Mouse (Mus musculus) CH12.LX (cell line): ENCODE data around the gene Ube2b. TPM values are rescaled to one million over a fixed set of nuclear protein-coding genes. Genes with fewer than 3 reads are reported as not detected.

Source experiments
- DNase-seq: peaks from one replicate; pipeline ENCODE4 v3.0.0-alpha.2; 2013; ENCODE audit errors: extremely low read depth
- H3K27ac ChIP-seq: 2 replicates; pipeline ENCODE4 v1.5.1; 2012; ENCODE audit warnings: low read depth, mild to moderate bottlenecking, control low read depth, moderate library complexity; ENCODE audit not compliant: insufficient read depth
- H3K27me3 ChIP-seq: replicated peaks from 2 replicates; pipeline ENCODE3; 2012; ENCODE audit warnings: inconsistent platforms
- H3K36me3 ChIP-seq, 2 experiments: replicated peaks in 1 of 2; 2 replicates each; pipeline versions ENCODE3 to v1.6.1; 2012; ENCODE audit warnings: inconsistent platforms in 1 of 2, low read length in 1 of 2, mild to moderate bottlenecking in 1 of 2, mixed read lengths in 1 of 2, moderate library complexity in 1 of 2; ENCODE audit not compliant: control insufficient read depth in 1 of 2, insufficient read depth in 1 of 2
- H3K4me1 ChIP-seq, 2 experiments: 2 replicates each; pipeline ENCODE4 v1.6.1; 2012; ENCODE audit warnings: inconsistent platforms in 1 of 2, moderate library complexity in 1 of 2; ENCODE audit not compliant: insufficient read depth in 2 of 2, control insufficient read depth in 1 of 2
- H3K4me2 ChIP-seq: 2 replicates; pipeline ENCODE4 v1.6.1; 2012; ENCODE audit warnings: low read depth, mild to moderate bottlenecking, control low read depth; ENCODE audit not compliant: poor library complexity, insufficient read depth, severe bottlenecking
- H3K4me3 ChIP-seq, 3 experiments: fragments of 150-350 bp in 1 of 3; sonication (generic) in 1 of 3; replicated peaks in 1 of 3; 2 replicates each; pipeline versions ENCODE3 to v1.5.1; 2011 to 2012; ENCODE audit warnings: low read depth in 2 of 3, low read length in 2 of 3, mild to moderate bottlenecking in 2 of 3, moderate library complexity in 2 of 3, control low read depth in 1 of 3, improper control_type of control experiment in 1 of 3, inconsistent platforms in 1 of 3, mixed read lengths in 1 of 3; ENCODE audit not compliant: poor library complexity in 1 of 3
- H3K79me2 ChIP-seq: replicated peaks from 2 replicates; pipeline ENCODE4 v1.6.1; 2012; ENCODE audit warnings: mild to moderate bottlenecking, moderate library complexity; ENCODE audit not compliant: control insufficient read depth, poor library complexity, insufficient read depth, severe bottlenecking; ENCODE audit errors: extremely low read depth
- H3K9ac ChIP-seq: 2 replicates; pipeline ENCODE4 v1.6.1; 2012; ENCODE audit warnings: low read depth, mild to moderate bottlenecking, control low read depth, moderate library complexity; ENCODE audit not compliant: insufficient read depth
- H3K9me3 ChIP-seq: replicated peaks from 2 replicates; pipeline ENCODE3; 2012; ENCODE audit warnings: low read length, inconsistent platforms, mixed read lengths
- BHLHE40 ChIP-seq: IDR thresholded peaks from 2 replicates; pipeline ENCODE4 v1.6.1; 2011; ENCODE audit warnings: mild to moderate bottlenecking, low read depth, low read length, improper control_type of control experiment
- CHD1 ChIP-seq: IDR thresholded peaks from 2 replicates; pipeline ENCODE4 v1.6.1; 2012; ENCODE audit warnings: low read depth, low read length, improper control_type of control experiment, inconsistent platforms
- CHD2 ChIP-seq: IDR thresholded peaks from 2 replicates; pipeline ENCODE4 v1.6.1; 2011; ENCODE audit warnings: low read length, improper control_type of control experiment
- CTCF ChIP-seq, 2 experiments: IDR thresholded peaks in 1 of 2; conservative IDR thresholded peaks in 1 of 2; 2 replicates each; pipeline ENCODE4 v1.5.1; 2011 to 2012; ENCODE audit warnings: low read depth in 2 of 2, low read length in 2 of 2, improper control_type of control experiment in 1 of 2, inconsistent platforms in 1 of 2, mild to moderate bottlenecking in 1 of 2, moderate library complexity in 1 of 2
- E2F4 ChIP-seq: IDR thresholded peaks from 2 replicates; pipeline ENCODE4 v1.6.1; 2011; ENCODE audit warnings: low read depth, low read length, improper control_type of control experiment; ENCODE audit not compliant: insufficient replicate concordance
- ELF1 ChIP-seq: IDR thresholded peaks from 2 replicates; pipeline ENCODE4 v1.6.1; 2014; ENCODE audit warnings: low read depth, mild to moderate bottlenecking, inconsistent platforms, low read length, improper control_type of control experiment
- EP300 ChIP-seq: IDR thresholded peaks from 2 replicates; pipeline ENCODE4 v1.6.1; 2011; ENCODE audit warnings: low read length, improper control_type of control experiment
- ETS1 ChIP-seq: conservative IDR thresholded peaks from 2 replicates; pipeline ENCODE4 v1.6.1; 2012; ENCODE audit warnings: low read depth, mild to moderate bottlenecking, inconsistent platforms, low read length, improper control_type of control experiment, moderate library complexity
- GABPA ChIP-seq: IDR thresholded peaks from 2 replicates; pipeline ENCODE4 v1.6.1; 2012; ENCODE audit warnings: low read depth, low read length, improper control_type of control experiment, inconsistent platforms; ENCODE audit not compliant: insufficient replicate concordance
- HCFC1 ChIP-seq: IDR thresholded peaks from 2 replicates; pipeline ENCODE4 v1.6.1; 2012; ENCODE audit warnings: low read depth, mild to moderate bottlenecking, inconsistent platforms, low read length, improper control_type of control experiment
- IRF4 ChIP-seq: IDR thresholded peaks from 2 replicates; pipeline ENCODE4 v1.6.1; 2014; ENCODE audit warnings: low read depth, mild to moderate bottlenecking, inconsistent platforms, low read length, improper control_type of control experiment
- JUN ChIP-seq: IDR thresholded peaks from 2 replicates; pipeline ENCODE4 v1.6.1; 2011; ENCODE audit warnings: low read depth, mild to moderate bottlenecking, low read length, improper control_type of control experiment, moderate library complexity; ENCODE audit not compliant: insufficient read depth
- JUND ChIP-seq: conservative IDR thresholded peaks from 2 replicates; pipeline ENCODE4 v1.6.1; 2011; ENCODE audit warnings: low read depth, low read length, improper control_type of control experiment
- KAT2A ChIP-seq: IDR thresholded peaks from 2 replicates; pipeline ENCODE4 v1.6.1; 2012; ENCODE audit warnings: low read length, improper control_type of control experiment, inconsistent platforms; ENCODE audit not compliant: insufficient replicate concordance
- MAFK ChIP-seq: IDR thresholded peaks from 2 replicates; pipeline ENCODE4 v1.6.1; 2011; ENCODE audit warnings: low read length, improper control_type of control experiment; ENCODE audit not compliant: insufficient replicate concordance
- MAX ChIP-seq: IDR thresholded peaks from 2 replicates; pipeline ENCODE4 v1.6.1; 2011; ENCODE audit warnings: low read length, improper control_type of control experiment
- MAZ ChIP-seq: IDR thresholded peaks from 2 replicates; pipeline ENCODE4 v1.6.1; 2012; ENCODE audit warnings: low read depth, mild to moderate bottlenecking, inconsistent platforms, low read length, improper control_type of control experiment, moderate library complexity
- MEF2A ChIP-seq: IDR thresholded peaks from 2 replicates; pipeline ENCODE4 v1.6.1; 2014; ENCODE audit warnings: low read depth, mild to moderate bottlenecking, inconsistent platforms, low read length, improper control_type of control experiment, borderline replicate concordance
- MXI1 ChIP-seq: IDR thresholded peaks from 2 replicates; pipeline ENCODE4 v1.6.1; 2011; ENCODE audit warnings: mild to moderate bottlenecking, low read depth, low read length, improper control_type of control experiment
- MYC ChIP-seq: IDR thresholded peaks from 2 replicates; pipeline ENCODE4 v1.6.1; 2011; ENCODE audit warnings: low read depth, mild to moderate bottlenecking, improper control_type of control experiment, low read length
- NELFE ChIP-seq: IDR thresholded peaks from 2 replicates; pipeline ENCODE4 v1.6.1; 2011; ENCODE audit warnings: low read depth, low read length, improper control_type of control experiment
- NRF1 ChIP-seq: IDR thresholded peaks from 2 replicates; pipeline ENCODE4 v1.6.1; 2014; ENCODE audit warnings: low read depth, mild to moderate bottlenecking, inconsistent platforms, low read length, improper control_type of control experiment, moderate library complexity
- PAX5 ChIP-seq: IDR thresholded peaks from 2 replicates; pipeline ENCODE4 v1.6.1; 2012; ENCODE audit warnings: low read length, inconsistent platforms, mixed read lengths
- POLR2A ChIP-seq: IDR thresholded peaks from 2 replicates; pipeline ENCODE4 v1.6.1; 2011; ENCODE audit warnings: low read depth, mild to moderate bottlenecking, improper control_type of control experiment, low read length
- POLR2AphosphoS2 ChIP-seq: IDR thresholded peaks from 2 replicates; pipeline ENCODE4 v1.6.1; 2011; ENCODE audit warnings: low read depth, low read length, improper control_type of control experiment
- RAD21 ChIP-seq: IDR thresholded peaks from 2 replicates; pipeline ENCODE4 v1.6.1; 2011; ENCODE audit warnings: low read depth, mild to moderate bottlenecking, low read length, improper control_type of control experiment, moderate library complexity
- RCOR1 ChIP-seq: conservative IDR thresholded peaks from 2 replicates; pipeline ENCODE4 v1.6.1; 2012; ENCODE audit warnings: low read depth, mild to moderate bottlenecking, inconsistent platforms, low read length, improper control_type of control experiment
- SIN3A ChIP-seq: IDR thresholded peaks from 2 replicates; pipeline ENCODE4 v1.6.1; 2012; ENCODE audit warnings: low read length, improper control_type of control experiment, inconsistent platforms
- SMC3 ChIP-seq: IDR thresholded peaks from 2 replicates; pipeline ENCODE4 v1.6.1; 2011; ENCODE audit warnings: low read depth, low read length, improper control_type of control experiment
- TBP ChIP-seq: conservative IDR thresholded peaks from 2 replicates; pipeline ENCODE4 v1.6.1; 2011; ENCODE audit warnings: low read depth, low read length, improper control_type of control experiment
- TCF12 ChIP-seq: IDR thresholded peaks from 2 replicates; pipeline ENCODE4 v1.6.1; 2014; ENCODE audit warnings: low read depth, mild to moderate bottlenecking, inconsistent platforms, low read length, improper control_type of control experiment
- UBTF ChIP-seq: IDR thresholded peaks from 2 replicates; pipeline ENCODE4 v1.6.1; 2012; ENCODE audit warnings: low read depth, mild to moderate bottlenecking, inconsistent platforms, low read length, improper control_type of control experiment, moderate library complexity
- USF1 ChIP-seq: IDR thresholded peaks from 2 replicates; pipeline ENCODE4 v1.6.1; 2014; ENCODE audit warnings: low read depth, mild to moderate bottlenecking, inconsistent platforms, low read length, improper control_type of control experiment
- USF2 ChIP-seq: conservative IDR thresholded peaks from 2 replicates; pipeline ENCODE4 v1.6.1; 2011; ENCODE audit warnings: low read depth, low read length, improper control_type of control experiment
- ZC3H11A ChIP-seq: IDR thresholded peaks from 2 replicates; pipeline ENCODE4 v1.6.1; 2012; ENCODE audit warnings: low read depth, mild to moderate bottlenecking, inconsistent platforms, low read length, improper control_type of control experiment
- ZKSCAN1 ChIP-seq: IDR thresholded peaks from 2 replicates; pipeline ENCODE4 v1.6.1; 2012; ENCODE audit warnings: low read depth, inconsistent platforms, low read length, improper control_type of control experiment, borderline replicate concordance
- ZMIZ1 ChIP-seq: IDR thresholded peaks from 2 replicates; pipeline ENCODE4 v1.6.1; 2012; ENCODE audit warnings: low read depth, mild to moderate bottlenecking, inconsistent platforms, low read length, improper control_type of control experiment
- ZNF384 ChIP-seq: IDR thresholded peaks from 2 replicates; pipeline ENCODE4 v1.6.1; 2012; ENCODE audit warnings: low read depth, low read length, improper control_type of control experiment, inconsistent platforms
- dilution Hi-C: fragments of 300-500 bp; cut with MboI; formaldehyde crosslinking; loops from 2 replicates; pipeline ENCODE4 v1.14.3; 2020; ENCODE audit warnings: low sequenced_read_pairs; ENCODE audit not compliant: extremely low pct_unique_long_range_greater_than_20kb, extremely low pct_ligation_motif_present
- in situ Hi-C: fragments of 300-500 bp; cut with MboI; formaldehyde crosslinking; loops from 3 replicates; pipeline ENCODE4 v1.14.3; 2019; ENCODE audit warnings: low sequenced_read_pairs, low pct_ligation_motif_present, low pct_unique_long_range_greater_than_20kb, mixed read lengths
- polyA plus RNA-seq: library from polyadenylated mRNA; unstranded; fragments of >175 nt; gene quantifications from 2 replicates; pipeline ENCODE4 v1.2.1, GENCODE M21; 2012; ENCODE audit warnings: low read depth; ENCODE audit not compliant: insufficient read length
- total RNA-seq, 2 experiments: library from RNA; depleted of rRNA; stranded (reverse); fragments of 300-350 nt in 1 of 2; fragments of >200 nt in 1 of 2; gene quantifications; 2 replicates each; pipeline ENCODE4 v1.2.3; 2012 to 2014

Ube2b gene
- total and polyA plus RNA-seq, 3 experiments: 76.7 to 278 (median 230) TPM

GRCm38 (mm10) chr11:51937361-51937781, 63.2 kb downstream of the Ube2b start:
- H3K9me3 ChIP-seq: peaks cover 14% of the 10 kb centered on the region
- H3K79me2 ChIP-seq: no peaks in the 10 kb centered on the region
- peak; percentile 94 for DNase-seq
- H3K4me2 ChIP-seq: peak overlapping the region; percentile 41
- peaks cover 14% of the 10 kb centered on the region for H3K27me3 ChIP-seq
- 0 out of 2 replicates have a peak, but pooled peaks have one; percentile 25 for TF ChIP-seq TBP
- peak; percentile 65 for TF ChIP-seq IRF4
- TF ChIP-seq POLR2AphosphoS2: no peak
- peak; percentile 83 for TF ChIP-seq MAX
- TF ChIP-seq GABPA: no peak
- no peak for TF ChIP-seq UBTF
- TF ChIP-seq SIN3A: peak; percentile 97
- TF ChIP-seq CHD2: peak; percentile 15; the same call in 1 of the 2 replicates
- TF ChIP-seq USF2: no peak
- no peak for TF ChIP-seq ZKSCAN1
- peak; percentile 92 for TF ChIP-seq BHLHE40
- peak; percentile 75 for TF ChIP-seq MAFK
- TF ChIP-seq MAZ: no peak
- TF ChIP-seq ZC3H11A: no peak
- TF ChIP-seq PAX5: no peak
- no peak for TF ChIP-seq KAT2A
- no peak; the same call in 1 of the 2 replicates for TF ChIP-seq JUND
- TF ChIP-seq E2F4: no peak
- peak; percentile 18; the same call in 1 of the 2 replicates for TF ChIP-seq USF1
- TF ChIP-seq ZNF384: no peak
- 0 out of 2 replicates have a peak, but pooled peaks have one; percentile 8 for TF ChIP-seq NELFE
- peak; percentile 58; the same call in 1 of the 2 replicates for TF ChIP-seq JUN
- TF ChIP-seq NRF1: no peak
- TF ChIP-seq MXI1: 0 out of 2 replicates have a peak, but pooled peaks have one; percentile 65
- TF ChIP-seq POLR2A: peak; percentile 25; the same call in 1 of the 2 replicates
- peak; percentile 85 for TF ChIP-seq MEF2A
- peak; percentile 90 for TF ChIP-seq EP300
- peak; percentile 81 for TF ChIP-seq MYC
- peak; percentile 100 for TF ChIP-seq ETS1
- no peak for TF ChIP-seq CTCF (conservative IDR thresholded peaks at IDR 0.05 in 1 of 2, IDR thresholded peaks at IDR 0.05 in 1 of 2; ENCODE audit: low read depth in 2 of 2, low read length in 2 of 2)
- TF ChIP-seq HCFC1: no peak; the same call in 1 of the 2 replicates
- no peak for TF ChIP-seq CHD1
- TF ChIP-seq RAD21: peak; percentile 12
- no peak for TF ChIP-seq ZMIZ1
- peak; percentile 99 for TF ChIP-seq TCF12
- 0 out of 2 replicates have a peak, but pooled peaks have one; percentile 7 for TF ChIP-seq SMC3
- 0 out of 2 replicates have a peak, but pooled peaks have one; percentile 45 for TF ChIP-seq RCOR1
- TF ChIP-seq ELF1: no peak; the same call in 1 of the 2 replicates
- H3K4me1 ChIP-seq: peaks cover 59 to 75% of the 10 kb centered on the region in 2 experiments
- in situ Hi-C loops: no loop called here
- H3K36me3 ChIP-seq: no peaks in the 10 kb centered on the region
- dilution Hi-C loops: no loop called here
- H3K27ac ChIP-seq: peak overlapping the region; percentile 95
- no peak overlapping the region for H3K4me3 ChIP-seq
- peak overlapping the region; percentile 5 for H3K9ac ChIP-seq
